Mouse (Mus musculus): ENCODE measurements at regions not wholly inside any gene's neighbourhood (a gene's known extent, or its start where the extent isn't known, plus 50 kb on each side); places are given as distances from the start of the nearest gene placed in this dataset.

GRCm38 (mm10) chr3:149134028-149134938 is 143.9 kb upstream of the Adgrl2 start:
- no peak for DNase-seq (ENCODE audit: extremely low read depth, low read depth, low spot score)

GRCm38 (mm10) chr3:149118806-149119205 is 128.5 kb upstream of the Adgrl2 start:
- no peak for DNase-seq (ENCODE audit: extremely low read depth, low read depth, low spot score)

GRCm38 (mm10) chr3:149117684-149118056 is 127.3 kb upstream of the Adgrl2 start:
- no peak for DNase-seq (ENCODE audit: extremely low read depth, low read depth, low spot score)

GRCm38 (mm10) chr3:149117018-149117683 is 126.8 kb upstream of the Adgrl2 start:
- peak; percentile 36 for DNase-seq (ENCODE audit: extremely low read depth, low read depth, low spot score)

- DNase-seq (ENCODE audit: extremely low read depth, low read depth, low spot score): peak; percentile 66
Measured at GRCm38 (mm10) chr3:149116604-149117003, 126.2 kb upstream of the Adgrl2 start.

- DNase-seq (ENCODE audit: extremely low read depth, low read depth, low spot score): no peak
Measured at GRCm38 (mm10) chr3:149115901-149116300, 125.5 kb upstream of the Adgrl2 start.

- DNase-seq (ENCODE audit: extremely low read depth, low read depth, low spot score): no peak
Measured at GRCm38 (mm10) chr3:149112878-149113277, 122.5 kb upstream of the Adgrl2 start.

GRCm38 (mm10) chr3:149111529-149112439 is 121.4 kb upstream of the Adgrl2 start:
- no peak for DNase-seq (ENCODE audit: extremely low read depth, low read depth, low spot score)

- no peak for DNase-seq (ENCODE audit: extremely low read depth, low read depth, low spot score)
Measured at GRCm38 (mm10) chr3:149110831-149111230, 120.5 kb upstream of the Adgrl2 start.

GRCm38 (mm10) chr3:149105709-149106450 is 115.5 kb upstream of the Adgrl2 start:
- DNase-seq (ENCODE audit: extremely low read depth, low read depth, low spot score): no peak

GRCm38 (mm10) chr3:149105181-149105580 is 114.8 kb upstream of the Adgrl2 start:
- no peak for DNase-seq (ENCODE audit: extremely low read depth, low read depth, low spot score)

GRCm38 (mm10) chr3:149104080-149104479 is 113.7 kb upstream of the Adgrl2 start:
- DNase-seq (ENCODE audit: extremely low read depth, low read depth, low spot score): peak; percentile 69

GRCm38 (mm10) chr3:149103469-149103868 is 113.1 kb upstream of the Adgrl2 start:
- no peak for DNase-seq (ENCODE audit: extremely low read depth, low read depth, low spot score)

- no peak for DNase-seq (ENCODE audit: extremely low read depth, low read depth, low spot score)
Measured at GRCm38 (mm10) chr3:149102846-149103245, 112.5 kb upstream of the Adgrl2 start.

GRCm38 (mm10) chr3:149101785-149102184 is 111.4 kb upstream of the Adgrl2 start:
- DNase-seq (ENCODE audit: extremely low read depth, low read depth, low spot score): no peak

GRCm38 (mm10) chr3:149098764-149099163 is 108.4 kb upstream of the Adgrl2 start:
- no peak for DNase-seq (ENCODE audit: extremely low read depth, low read depth, low spot score)

GRCm38 (mm10) chr3:149097026-149097425 is 106.7 kb upstream of the Adgrl2 start:
- no peak for DNase-seq (ENCODE audit: extremely low read depth, low read depth, low spot score)

- no peak for DNase-seq (ENCODE audit: extremely low read depth, low read depth, low spot score)
Measured at GRCm38 (mm10) chr3:149092649-149093048, 102.3 kb upstream of the Adgrl2 start.

GRCm38 (mm10) chr3:149090103-149090502 is 99.7 kb upstream of the Adgrl2 start:
- DNase-seq (ENCODE audit: extremely low read depth, low read depth, low spot score): no peak

GRCm38 (mm10) chr3:149088621-149089128 is 98.3 kb upstream of the Adgrl2 start:
- DNase-seq (ENCODE audit: extremely low read depth, low read depth, low spot score): no peak
